Mouse (Mus musculus) central nervous system, embryonic 14 days (tissue): ENCODE measurements around the gene Dop1b. TPM values are rescaled to one million over a fixed set of nuclear protein-coding genes. Genes with fewer than 3 reads are reported as not detected.

Experiments
- polyA plus RNA-seq: library from polyadenylated mRNA; depleted of rRNA; stranded (reverse); fragments of >200 nt; gene quantifications from 2 replicates; pipeline ENCODE4 v1.2.3, GENCODE M21; 2012; rRNA removed

Dop1b gene
- 42.8 and 46.0 TPM in 2 replicates for polyA plus RNA-seq

DNA sequence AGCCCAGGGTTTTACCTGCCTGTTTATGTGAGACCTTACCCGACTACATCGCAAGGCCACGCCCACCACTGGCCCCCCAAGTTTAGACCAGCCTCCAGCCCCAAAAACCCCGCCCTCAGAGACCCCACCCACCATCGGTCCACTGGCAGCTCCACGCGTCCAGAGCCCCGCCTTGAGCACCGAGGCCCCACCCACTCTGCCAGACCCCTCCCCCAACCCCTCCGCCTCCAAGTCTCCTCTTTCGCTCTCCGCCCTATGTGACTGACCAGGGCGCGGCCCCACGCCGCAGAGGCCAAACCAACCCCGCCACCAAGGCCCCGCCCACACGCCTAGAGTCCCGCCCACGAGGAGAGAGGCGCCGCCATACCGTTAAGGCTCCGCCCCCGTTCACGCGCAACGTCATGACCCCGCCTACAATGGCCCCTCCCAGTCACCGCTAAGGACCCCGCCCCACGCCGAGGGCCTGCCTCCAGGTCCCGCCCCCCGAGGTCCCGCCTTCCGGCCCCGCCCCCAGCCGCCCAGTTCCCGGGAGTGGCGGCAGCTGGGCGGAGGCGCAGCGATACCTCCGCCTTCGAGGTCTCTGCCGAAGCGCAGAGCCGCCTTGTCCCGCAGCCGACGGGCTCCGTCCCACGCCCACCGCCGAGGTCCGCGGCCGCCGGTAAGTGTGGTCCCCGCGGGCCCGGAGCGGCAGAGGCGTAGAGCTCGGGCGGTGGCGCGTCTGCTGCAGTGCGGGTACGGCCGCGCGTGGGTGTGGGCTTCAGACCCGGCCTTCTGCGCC lies at the start of gene Dop1b:
Gene Dop1b, plus strand, starts transcription at position 494 of the 778 bp plus-strand sequence.

DNA sequence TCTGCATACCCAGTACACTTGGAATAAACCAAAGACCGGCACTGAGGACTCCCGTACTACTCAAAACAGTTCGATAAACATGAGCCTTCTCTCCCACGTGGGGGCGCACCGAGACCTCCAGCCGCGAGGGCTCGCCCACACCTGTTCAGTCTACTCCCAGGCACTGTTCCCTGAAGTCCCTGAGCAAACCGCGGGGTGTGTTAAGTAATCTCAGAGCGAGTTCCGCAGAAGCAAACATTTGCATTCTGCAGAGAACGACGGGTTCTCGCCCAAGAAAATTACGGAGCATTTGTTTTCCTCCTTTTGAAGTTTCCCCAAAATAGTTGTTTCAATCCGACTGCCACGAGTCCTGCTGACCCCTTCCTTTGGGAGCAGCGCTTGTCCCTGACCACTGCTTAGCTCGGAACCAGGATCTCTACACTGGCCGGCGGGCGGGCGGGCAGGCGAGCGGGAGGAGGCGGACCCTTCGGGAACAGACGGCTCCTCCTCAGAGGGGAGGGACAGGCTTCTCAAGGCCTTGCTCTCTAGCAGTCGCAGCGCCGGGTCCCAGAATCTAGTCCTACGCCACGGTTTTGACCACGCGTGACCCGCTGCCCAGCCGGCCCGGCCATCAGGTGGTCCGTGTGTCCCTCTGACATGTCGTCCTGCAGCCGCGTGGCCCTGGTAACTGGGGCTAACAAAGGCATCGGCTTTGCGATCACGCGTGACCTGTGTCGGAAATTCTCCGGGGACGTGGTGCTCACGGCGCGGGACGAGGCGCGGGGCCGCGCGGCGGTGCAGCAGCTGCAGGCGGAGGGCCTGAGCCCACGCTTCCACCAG lies 28.8 kb upstream of the Dop1b start, which contains the start of gene Cbr3:
Gene Cbr3, plus strand, starts transcription at position 527 of the 819 bp plus-strand sequence.

DNA sequence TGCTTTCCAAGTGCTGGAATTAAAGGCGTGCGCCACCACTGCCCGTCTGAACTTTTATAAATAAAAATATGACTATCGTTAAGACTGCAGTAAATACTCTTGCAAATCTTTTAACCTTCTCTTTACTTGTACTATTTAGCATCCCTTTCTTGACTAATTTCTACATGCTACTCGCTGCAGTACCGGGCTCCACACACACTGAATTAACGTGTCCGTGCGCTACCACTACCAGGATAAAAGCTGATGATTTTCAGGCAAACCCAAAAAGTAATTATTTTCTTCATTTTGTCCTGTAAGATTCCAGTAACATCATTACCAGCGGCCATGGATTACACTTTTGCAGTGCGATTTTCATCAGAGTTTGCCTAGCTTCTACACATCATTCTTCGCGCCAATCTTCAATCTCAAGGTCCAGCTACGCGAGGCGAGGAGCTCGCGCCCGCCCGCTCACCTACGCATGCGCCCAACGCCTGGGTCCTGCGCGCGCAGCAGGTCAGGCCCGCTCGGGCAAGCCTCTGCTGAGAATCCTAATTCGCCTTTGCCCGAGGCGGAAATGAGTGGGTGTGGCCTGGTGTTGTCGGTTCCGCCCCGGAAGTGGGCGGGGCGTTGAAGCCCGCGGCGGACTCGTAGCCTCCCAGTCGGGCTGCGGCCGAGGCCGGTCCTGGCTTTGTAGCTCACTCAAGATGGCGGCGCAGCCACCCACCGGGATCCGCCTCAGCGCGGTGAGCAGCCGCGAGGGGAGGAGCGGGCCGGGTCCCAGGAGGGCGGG lies 120.1 kb downstream of the Dop1b start, which contains the start of gene Morc3:
Gene Morc3, plus strand, starts transcription at position 495 of the 769 bp plus-strand sequence.

Other genes starting within 250 kb of the Dop1b start
- 19.4 and 20.1 TPM in 2 replicates for gene Setd4, start 107.8 kb upstream of the Dop1b start, polyA plus RNA-seq
- 170 and 174 TPM in 2 replicates for gene Cbr1, start 106.1 kb upstream of the Dop1b start, polyA plus RNA-seq
- gene Gm5678, start 83.8 kb upstream of the Dop1b start, polyA plus RNA-seq, result not detected in 2 replicates
- gene Cbr3, start 28.7 kb upstream of the Dop1b start, polyA plus RNA-seq, result 0.82 and 2.4 TPM in 2 replicates
- 33.2 and 33.3 TPM in 2 replicates for gene Morc3, start 120.2 kb downstream of the Dop1b start, polyA plus RNA-seq
- 25.7 and 28.9 TPM in 2 replicates for gene Chaf1b, start 172.0 kb downstream of the Dop1b start, polyA plus RNA-seq